Mouse (Mus musculus): ENCODE measurements at regions not wholly inside any gene's neighbourhood (a gene's known extent, or its start where the extent isn't known, plus 50 kb on each side); places are given as distances from the start of the nearest gene placed in this dataset.
A peak's percentile ranks its signal among the peaks of the same experiment; 100 is the strongest.

DNA sequence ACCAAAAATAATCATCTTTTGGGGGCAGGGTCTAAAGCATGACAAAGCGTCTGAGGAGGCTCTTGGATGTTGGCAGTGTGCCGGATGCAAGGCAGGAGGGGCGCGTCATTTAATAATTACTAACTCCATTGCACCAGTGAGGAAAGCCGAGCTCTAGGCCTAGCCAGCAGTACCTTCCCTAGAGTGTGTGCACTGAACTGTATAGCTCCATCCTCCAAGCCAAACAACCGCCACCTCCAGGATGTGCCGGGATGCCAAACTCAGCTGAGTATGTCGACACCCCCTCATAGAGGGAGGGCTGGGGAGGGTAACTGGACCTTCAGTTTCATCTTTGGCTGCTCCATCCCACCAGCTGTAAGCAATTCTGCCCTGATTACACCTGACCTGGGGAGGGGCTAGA, 171.9 kb downstream of the Katnal1 start:
- Histone ChIP-seq H3K4me3 (ENCODE audit: low read depth, low read length) (no peak overlapping the region), H3K9ac (replicated peaks; ENCODE audit: low read length) (no peak overlapping the region), H3K4me1 (ENCODE audit: control insufficient read depth, insufficient read depth, low read length) (no peaks in the 10 kb centered on the region), H3K36me3 (replicated peaks; ENCODE audit: control insufficient read depth, insufficient read depth, low read depth, low read length) (no peaks in the 10 kb centered on the region), H3K27ac (replicated peaks; ENCODE audit: low read depth, low read length) (no peak overlapping the region), H3K27me3 (ENCODE audit: control insufficient read depth, insufficient read depth, low read length) (no peaks in the 10 kb centered on the region), H3K9me3 (replicated peaks; ENCODE audit: control insufficient read depth, low read length) (no peaks in the 10 kb centered on the region), H3K4me2 (ENCODE audit: low read depth, low read length) (no peak overlapping the region)
- ATAC-seq (replicated peaks; ENCODE audit: insufficient number of reproducible peaks, low FRiP score, low TSS enrichment, low read depth) (peak; percentile 74), DNase-seq (ENCODE audit: low spot score) (peak; percentile 68)
- WGBS = 45% methylated on average over 8 of the region's 8 CpGs

DNA sequence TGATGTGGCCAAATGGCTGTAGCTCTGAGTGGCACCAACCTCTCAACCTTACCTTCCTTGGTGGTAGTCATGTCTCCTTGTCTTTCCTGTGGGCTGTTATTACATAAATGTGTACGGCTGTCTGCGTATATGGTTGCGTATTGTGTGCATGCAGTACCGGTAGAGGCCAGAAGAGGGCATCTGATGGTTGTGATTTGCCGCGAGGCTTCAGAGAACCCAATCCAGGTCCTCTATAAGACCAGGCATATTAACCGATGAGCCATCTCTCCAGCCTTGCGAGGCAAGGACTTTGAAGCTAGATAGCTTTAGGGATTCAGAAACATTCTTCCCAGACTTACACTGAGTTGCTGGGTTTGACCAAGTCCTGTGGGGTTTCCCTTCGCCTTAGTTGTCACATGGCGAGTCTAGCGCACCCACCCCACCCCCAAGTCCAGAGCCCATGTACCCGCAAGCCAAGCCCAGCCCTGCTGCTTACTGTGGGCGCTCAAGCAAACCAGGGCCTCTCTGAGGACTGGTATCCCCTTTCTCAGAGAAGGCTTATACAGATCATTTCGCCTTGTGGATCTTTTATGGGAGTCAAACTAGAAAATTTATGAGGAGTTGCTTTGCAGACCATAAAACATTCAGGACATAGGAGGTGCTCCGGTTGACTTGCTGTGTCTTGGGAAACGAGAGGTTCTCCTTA, 172.7 kb downstream of the Katnal1 start:
- 85% methylated on average over 16 of the region's 16 CpGs for WGBS
- Histone ChIP-seq H3K36me3 (replicated peaks; ENCODE audit: control insufficient read depth, insufficient read depth, low read depth, low read length) (no peaks in the 10 kb centered on the region), H3K27me3 (ENCODE audit: control insufficient read depth, insufficient read depth, low read length) (no peaks in the 10 kb centered on the region), H3K4me3 (ENCODE audit: low read depth, low read length) (no peak overlapping the region), H3K4me2 (ENCODE audit: low read depth, low read length) (no peak overlapping the region), H3K27ac (replicated peaks; ENCODE audit: low read depth, low read length) (no peak overlapping the region), H3K4me1 (ENCODE audit: control insufficient read depth, insufficient read depth, low read length) (no peaks in the 10 kb centered on the region), H3K9ac (replicated peaks; ENCODE audit: low read length) (no peak overlapping the region), H3K9me3 (replicated peaks; ENCODE audit: control insufficient read depth, low read length) (no peaks in the 10 kb centered on the region)
- DNase-seq (ENCODE audit: low spot score) (no peak), ATAC-seq (replicated peaks; ENCODE audit: insufficient number of reproducible peaks, low FRiP score, low TSS enrichment, low read depth) (no peak)

DNA sequence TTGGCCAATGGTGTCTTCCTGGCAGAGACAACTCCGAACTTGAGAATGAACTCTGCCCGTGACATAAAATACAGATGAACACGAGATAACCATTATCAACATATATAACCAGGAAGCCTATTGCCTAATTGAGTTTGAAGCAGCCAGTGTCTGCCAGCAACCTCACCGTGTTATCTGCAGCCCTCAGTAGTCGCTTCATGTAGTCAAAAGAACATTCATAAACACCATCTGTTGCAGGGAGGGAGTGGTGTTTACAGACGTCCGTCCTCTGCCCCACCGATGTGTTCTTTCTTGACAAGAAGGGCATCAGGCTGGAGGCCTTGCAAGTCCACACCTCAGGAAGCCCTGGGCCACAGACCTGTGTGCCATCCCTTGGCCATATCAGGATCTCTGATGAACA, 173.3 kb downstream of the Katnal1 start:
- H3K4me3 ChIP-seq (ENCODE audit: low read depth, low read length) = no peak overlapping the region
- DNase-seq (ENCODE audit: low spot score) (no peak), ATAC-seq (replicated peaks; ENCODE audit: insufficient number of reproducible peaks, low FRiP score, low TSS enrichment, low read depth) (no peak)
- 88% methylated on average over 8 of the region's 8 CpGs for WGBS
- H3K27ac ChIP-seq (replicated peaks; ENCODE audit: low read depth, low read length) = no peak overlapping the region
- no peak overlapping the region for H3K9ac ChIP-seq (replicated peaks; ENCODE audit: low read length)
- no peaks in the 10 kb centered on the region for H3K36me3 ChIP-seq (replicated peaks; ENCODE audit: control insufficient read depth, insufficient read depth, low read depth, low read length)
- H3K4me1 ChIP-seq (ENCODE audit: control insufficient read depth, insufficient read depth, low read length) = no peaks in the 10 kb centered on the region
- H3K27me3 ChIP-seq (ENCODE audit: control insufficient read depth, insufficient read depth, low read length) = no peaks in the 10 kb centered on the region
- H3K4me2 ChIP-seq (ENCODE audit: low read depth, low read length) = no peak overlapping the region
- H3K9me3 ChIP-seq (replicated peaks; ENCODE audit: control insufficient read depth, low read length) = no peaks in the 10 kb centered on the region

DNA sequence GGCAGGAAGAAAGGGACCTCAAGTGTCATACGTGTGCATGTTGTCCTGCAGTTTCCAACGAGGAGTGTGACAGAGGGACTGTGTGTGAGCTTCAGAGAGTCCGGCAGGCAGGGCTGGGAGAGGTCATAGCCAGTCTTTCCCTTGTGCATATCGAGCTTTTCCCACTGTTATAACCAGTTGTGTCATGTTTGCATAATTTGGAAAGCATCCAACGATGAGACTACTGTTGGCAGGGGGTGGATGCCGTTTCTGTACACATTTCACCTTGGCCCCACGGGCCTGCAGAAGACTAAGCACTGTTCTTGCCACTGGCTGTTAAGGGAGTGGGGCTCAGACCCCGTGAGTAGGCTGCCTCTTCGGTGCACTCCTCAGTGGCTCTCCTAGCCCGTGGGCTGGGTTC, 174.2 kb downstream of the Katnal1 start:
- Histone ChIP-seq H3K27me3 (ENCODE audit: control insufficient read depth, insufficient read depth, low read length) (no peaks in the 10 kb centered on the region), H3K27ac (replicated peaks; ENCODE audit: low read depth, low read length) (no peak overlapping the region), H3K36me3 (replicated peaks; ENCODE audit: control insufficient read depth, insufficient read depth, low read depth, low read length) (no peaks in the 10 kb centered on the region), H3K4me2 (ENCODE audit: low read depth, low read length) (no peak overlapping the region), H3K9ac (replicated peaks; ENCODE audit: low read length) (no peak overlapping the region), H3K4me3 (ENCODE audit: low read depth, low read length) (no peak overlapping the region), H3K4me1 (ENCODE audit: control insufficient read depth, insufficient read depth, low read length) (no peaks in the 10 kb centered on the region), H3K9me3 (replicated peaks; ENCODE audit: control insufficient read depth, low read length) (no peaks in the 10 kb centered on the region)
- WGBS = 75% methylated on average over 10 of the region's 10 CpGs
- DNase-seq (ENCODE audit: low spot score) (no peak), ATAC-seq (replicated peaks; ENCODE audit: insufficient number of reproducible peaks, low FRiP score, low TSS enrichment, low read depth) (no peak)

DNA sequence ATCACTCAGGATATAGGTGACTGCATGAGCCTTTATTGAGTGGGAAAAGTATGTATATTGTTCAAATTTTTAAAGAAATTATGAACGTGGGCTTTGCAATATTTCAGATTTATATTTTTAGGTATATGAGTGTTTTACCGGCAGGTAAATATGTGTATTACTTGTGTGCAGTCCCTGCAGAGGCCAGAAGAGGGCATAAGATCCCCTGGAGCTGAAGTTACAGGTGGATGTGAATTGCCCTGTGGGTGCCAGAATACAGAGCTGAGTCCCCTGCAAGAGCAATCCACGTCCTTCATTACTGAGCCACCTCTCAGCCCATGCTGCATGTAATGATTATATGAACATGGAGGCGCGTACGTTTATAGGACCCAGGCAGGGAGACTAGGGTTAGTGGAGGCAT, 174.8 kb downstream of the Katnal1 start:
- no peak for DNase-seq (ENCODE audit: low spot score)
- H3K27ac ChIP-seq (replicated peaks; ENCODE audit: low read depth, low read length) = no peak overlapping the region
- 94% methylated on average over 6 of the region's 6 CpGs for WGBS

DNA sequence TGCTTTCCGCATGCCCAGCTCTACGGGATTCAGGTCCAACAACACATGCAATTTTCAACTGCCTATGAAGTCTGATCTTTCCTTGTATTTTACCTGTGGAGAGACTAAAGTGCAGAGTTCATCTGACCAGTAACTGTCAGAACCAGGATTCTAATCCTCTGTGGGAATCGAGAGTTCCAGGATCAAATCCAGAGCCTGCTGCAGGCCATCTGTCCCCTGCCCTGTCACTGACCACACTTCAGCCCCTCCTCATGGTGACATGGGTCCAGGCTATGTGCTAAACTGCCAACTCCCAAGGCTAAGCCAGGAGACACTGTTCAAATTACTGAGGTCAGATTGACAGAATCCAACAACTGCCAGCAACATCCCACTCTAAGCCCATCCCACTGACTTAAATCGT, 175.7 kb downstream of the Katnal1 start:
- ATAC-seq (replicated peaks; ENCODE audit: insufficient number of reproducible peaks, low FRiP score, low TSS enrichment, low read depth) = no peak
- 76% methylated on average over 4 of the region's 4 CpGs for whole genome bisulfite sequencing

More for the DNA sequence above, 174.8 kb downstream of the Katnal1 start:
- no peak for ATAC-seq (replicated peaks; ENCODE audit: insufficient number of reproducible peaks, low FRiP score, low TSS enrichment, low read depth)
- Histone ChIP-seq H3K9me3 (replicated peaks; ENCODE audit: control insufficient read depth, low read length) (no peaks in the 10 kb centered on the region), H3K9ac (replicated peaks; ENCODE audit: low read length) (no peak overlapping the region), H3K4me1 (ENCODE audit: control insufficient read depth, insufficient read depth, low read length) (no peaks in the 10 kb centered on the region), H3K4me2 (ENCODE audit: low read depth, low read length) (no peak overlapping the region), H3K36me3 (replicated peaks; ENCODE audit: control insufficient read depth, insufficient read depth, low read depth, low read length) (no peaks in the 10 kb centered on the region), H3K27me3 (ENCODE audit: control insufficient read depth, insufficient read depth, low read length) (no peaks in the 10 kb centered on the region), H3K4me3 (ENCODE audit: low read depth, low read length) (no peak overlapping the region)

DNA sequence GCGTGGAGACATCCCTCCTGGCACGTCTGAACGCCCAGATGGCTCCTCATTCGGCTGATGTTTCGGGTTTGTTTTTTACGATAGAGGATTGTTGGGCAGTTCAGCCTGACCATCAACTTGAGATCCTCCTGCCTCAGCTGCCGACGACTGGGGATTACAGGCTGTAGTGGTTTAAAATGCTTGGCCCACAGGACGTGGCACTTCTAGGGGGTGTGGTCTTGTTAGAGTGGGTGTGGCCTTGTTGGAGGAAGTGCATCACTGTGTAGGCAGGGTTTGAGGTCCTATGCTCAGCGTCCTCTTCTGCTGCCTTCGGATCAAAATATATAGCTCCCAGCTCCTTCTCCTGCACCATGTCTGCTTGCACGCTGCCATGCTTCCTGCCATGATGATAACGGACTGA, 177.1 kb downstream of the Katnal1 start:
- H3K9ac ChIP-seq (replicated peaks; ENCODE audit: low read length) = no peak overlapping the region
- WGBS = 94% methylated on average over 13 of the region's 13 CpGs
- H3K9me3 ChIP-seq (replicated peaks; ENCODE audit: control insufficient read depth, low read length) = no peaks in the 10 kb centered on the region
- H3K36me3 ChIP-seq (replicated peaks; ENCODE audit: control insufficient read depth, insufficient read depth, low read depth, low read length) = no peaks in the 10 kb centered on the region
- no peak overlapping the region for H3K27ac ChIP-seq (replicated peaks; ENCODE audit: low read depth, low read length)
- ATAC-seq (replicated peaks; ENCODE audit: insufficient number of reproducible peaks, low FRiP score, low TSS enrichment, low read depth) (no peak), DNase-seq (ENCODE audit: low spot score) (no peak)
- H3K4me3 ChIP-seq (ENCODE audit: low read depth, low read length) = no peak overlapping the region
- no peak overlapping the region for H3K4me2 ChIP-seq (ENCODE audit: low read depth, low read length)
- H3K27me3 ChIP-seq (ENCODE audit: control insufficient read depth, insufficient read depth, low read length) = no peaks in the 10 kb centered on the region
- no peaks in the 10 kb centered on the region for H3K4me1 ChIP-seq (ENCODE audit: control insufficient read depth, insufficient read depth, low read length)

More for the DNA sequence above, 175.7 kb downstream of the Katnal1 start:
- H3K27ac ChIP-seq (replicated peaks; ENCODE audit: low read depth, low read length) = no peak overlapping the region
- H3K4me2 ChIP-seq (ENCODE audit: low read depth, low read length) = no peak overlapping the region
- DNase-seq (ENCODE audit: low spot score) = no peak
- no peaks in the 10 kb centered on the region for H3K27me3 ChIP-seq (ENCODE audit: control insufficient read depth, insufficient read depth, low read length)
- H3K4me3 ChIP-seq (ENCODE audit: low read depth, low read length) = no peak overlapping the region
- H3K9ac ChIP-seq (replicated peaks; ENCODE audit: low read length) = no peak overlapping the region
- no peaks in the 10 kb centered on the region for H3K36me3 ChIP-seq (replicated peaks; ENCODE audit: control insufficient read depth, insufficient read depth, low read depth, low read length)
- no peaks in the 10 kb centered on the region for H3K4me1 ChIP-seq (ENCODE audit: control insufficient read depth, insufficient read depth, low read length)
- no peaks in the 10 kb centered on the region for H3K9me3 ChIP-seq (replicated peaks; ENCODE audit: control insufficient read depth, low read length)

DNA sequence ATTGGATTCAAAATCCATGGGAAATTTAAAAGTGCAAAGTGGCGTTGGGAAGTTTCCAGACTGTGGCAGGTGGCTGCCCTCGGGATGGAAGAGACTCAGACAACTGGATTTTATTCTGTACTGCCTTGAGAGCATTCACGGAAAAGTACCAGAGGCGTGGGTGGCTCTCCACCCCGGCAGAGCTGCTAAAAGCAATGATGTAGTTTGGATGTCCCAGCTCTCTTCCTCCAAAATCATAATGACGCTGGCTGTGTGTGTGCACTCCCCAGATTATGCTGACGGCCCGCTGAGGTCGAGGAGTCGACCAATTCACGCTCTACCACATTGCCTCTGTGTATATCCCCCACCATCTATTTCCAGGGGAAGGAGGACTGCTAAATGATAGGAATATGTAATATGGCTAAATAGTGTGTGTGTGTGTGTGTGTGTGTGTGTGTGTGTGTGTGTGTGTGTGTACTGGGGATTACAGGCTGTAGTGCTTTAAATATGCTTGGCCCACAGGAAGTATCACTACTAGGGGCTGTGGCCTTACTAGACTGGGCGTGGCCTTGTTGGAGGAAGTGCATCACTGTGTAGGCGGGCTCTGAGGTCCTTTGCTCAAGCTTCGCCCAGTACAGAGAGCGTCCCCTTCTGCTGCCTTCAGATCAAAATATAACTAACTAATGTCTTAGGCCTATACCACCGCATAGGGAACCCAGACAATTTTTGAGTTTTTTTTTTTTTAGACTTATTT, 179.0 kb downstream of the Katnal1 start:
- no peaks in the 10 kb centered on the region for H3K27me3 ChIP-seq (ENCODE audit: control insufficient read depth, insufficient read depth, low read length)
- 88% methylated on average over 16 of the region's 16 CpGs for WGBS
- no peak for ATAC-seq (replicated peaks; ENCODE audit: insufficient number of reproducible peaks, low FRiP score, low TSS enrichment, low read depth)

More for the DNA sequence above, 179.0 kb downstream of the Katnal1 start:
- no peaks in the 10 kb centered on the region for H3K9me3 ChIP-seq (replicated peaks; ENCODE audit: control insufficient read depth, low read length)
- H3K4me1 ChIP-seq (ENCODE audit: control insufficient read depth, insufficient read depth, low read length) = no peaks in the 10 kb centered on the region
- DNase-seq (ENCODE audit: low spot score) = no peak
- no peak overlapping the region for H3K27ac ChIP-seq (replicated peaks; ENCODE audit: low read depth, low read length)
- no peak overlapping the region for H3K4me3 ChIP-seq (ENCODE audit: low read depth, low read length)
- H3K4me2 ChIP-seq (ENCODE audit: low read depth, low read length) = no peak overlapping the region
- no peak overlapping the region for H3K9ac ChIP-seq (replicated peaks; ENCODE audit: low read length)
- H3K36me3 ChIP-seq (replicated peaks; ENCODE audit: control insufficient read depth, insufficient read depth, low read depth, low read length) = no peaks in the 10 kb centered on the region
